Mouse (Mus musculus): ENCODE results near the gene Gm49358.

The Gm49358 gene

DNA sequence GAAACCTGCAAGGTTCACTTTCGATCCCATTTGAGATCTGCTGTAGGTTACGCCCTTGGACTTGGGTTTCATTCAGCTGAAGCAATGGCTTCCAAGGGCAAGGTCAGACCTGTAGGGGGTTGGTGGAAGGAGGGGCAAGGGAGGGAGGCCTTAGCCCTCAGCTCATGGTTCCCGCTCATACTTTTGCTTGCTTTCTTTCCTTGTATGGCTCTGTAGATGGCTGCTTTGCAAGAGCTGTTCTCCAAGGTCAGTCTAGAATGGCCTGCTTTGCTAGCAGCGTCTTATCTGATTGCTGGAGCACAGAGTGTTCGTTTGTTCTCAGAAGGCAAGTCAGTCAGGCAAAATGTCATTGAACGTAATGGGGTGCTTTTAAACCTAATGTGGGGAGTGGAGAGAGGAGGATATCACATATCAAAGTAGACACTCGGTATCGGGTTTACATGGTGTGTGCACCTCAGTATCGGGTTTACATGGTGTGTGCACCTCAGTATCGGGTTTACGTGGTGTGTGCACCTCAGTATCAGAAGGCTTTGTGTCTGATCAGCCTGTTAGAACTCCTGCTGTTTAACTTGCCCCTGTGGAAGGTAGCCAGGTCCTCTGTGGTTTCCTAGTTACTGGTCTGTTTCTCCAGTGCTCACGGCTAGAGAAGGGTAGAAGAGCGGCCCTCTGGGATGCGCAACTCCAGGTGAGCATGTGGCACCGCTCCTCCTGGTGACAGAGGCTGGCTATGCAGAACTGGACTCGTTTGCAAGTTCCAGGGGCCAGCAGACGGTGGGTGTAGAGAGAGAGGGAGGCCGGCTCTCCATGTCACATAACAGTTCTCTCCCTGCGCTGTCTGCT lies 50.7 kb downstream of the Gm49358 start:
- DNase-seq: no peak

DNA sequence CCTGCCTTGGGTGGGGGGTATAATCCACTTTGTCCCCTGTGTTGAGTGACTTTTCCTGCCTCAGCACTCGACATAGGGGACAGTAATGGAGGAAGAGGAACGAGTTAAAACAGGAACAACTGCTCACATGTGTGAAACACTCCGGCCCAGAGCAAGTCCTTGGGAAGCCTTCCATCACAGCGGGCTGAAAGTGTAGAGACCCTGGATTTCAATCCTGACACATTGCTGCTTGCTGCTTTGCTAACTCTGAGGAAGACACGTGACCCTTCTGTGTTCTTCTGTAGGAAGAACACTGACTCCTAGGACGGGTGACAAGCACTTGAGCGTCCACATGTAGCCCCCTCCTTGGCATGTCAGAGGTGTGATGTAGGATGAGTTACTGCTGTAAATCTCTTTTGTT lies 51.4 kb downstream of the Gm49358 start:
- DNase-seq: no peak

DNA sequence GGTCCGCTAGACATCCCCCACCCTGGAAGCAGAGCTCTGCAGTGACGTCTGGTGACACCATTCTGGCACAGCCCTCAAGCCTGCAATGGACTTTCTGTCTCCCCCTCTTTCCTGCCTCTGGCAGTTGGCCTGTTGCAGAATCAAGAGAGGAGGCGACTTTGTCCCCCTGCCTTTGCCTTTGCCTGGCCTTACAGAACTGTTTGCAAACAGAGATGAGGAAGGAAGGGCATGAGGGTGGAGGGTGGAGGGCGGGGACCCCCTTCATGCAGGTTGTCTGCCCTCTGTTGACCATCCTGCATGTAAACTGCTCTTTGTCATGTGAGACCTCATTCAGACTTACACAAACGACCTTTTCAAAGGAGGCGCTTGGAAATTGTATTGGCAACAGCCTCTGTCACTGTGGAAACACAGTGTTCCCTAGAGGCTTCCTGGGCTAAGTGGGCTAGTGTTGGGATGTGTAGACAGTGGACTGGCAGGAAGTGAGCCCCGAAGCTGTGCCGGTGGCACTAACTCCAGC lies 55.9 kb downstream of the Gm49358 start:
- no peak for DNase-seq

DNA sequence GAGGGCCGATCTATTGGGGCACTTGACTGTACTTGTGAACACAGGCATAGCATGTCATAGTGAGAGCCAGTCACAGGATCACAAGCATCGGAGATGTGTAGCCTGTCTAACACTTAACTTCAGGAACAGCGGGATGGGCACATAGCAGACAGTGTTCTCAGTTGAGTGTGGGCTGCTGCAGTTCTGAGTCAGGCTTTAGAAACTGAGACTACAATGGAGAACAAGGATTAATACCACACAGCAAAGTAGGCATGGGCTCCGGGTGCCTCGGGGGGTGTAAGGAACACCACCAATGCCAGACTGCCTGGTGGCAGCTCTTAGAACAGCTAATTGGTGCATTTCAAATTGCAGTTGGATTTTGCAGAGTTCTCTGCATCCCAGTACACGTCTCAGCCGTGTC lies 57.2 kb downstream of the Gm49358 start:
- no peak for DNase-seq

DNA sequence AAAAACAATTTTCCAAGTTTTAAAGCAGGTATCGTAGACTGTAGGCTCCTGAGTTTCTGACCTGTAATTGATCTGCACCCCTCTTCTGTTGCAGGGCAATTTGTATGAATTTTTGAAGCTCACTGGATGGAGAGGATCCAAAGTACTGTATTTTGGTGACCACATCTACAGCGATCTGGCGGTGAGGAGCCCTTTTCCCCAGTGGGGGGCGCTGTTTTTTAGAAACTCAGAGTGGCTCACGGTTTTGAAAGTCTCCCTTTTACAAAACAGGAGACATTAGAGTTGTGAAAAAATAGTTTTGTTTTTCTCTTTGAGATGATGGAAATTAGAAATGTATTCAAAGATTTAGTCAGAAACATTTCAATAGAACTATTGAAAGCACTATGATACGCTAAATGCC lies 60.3 kb downstream of the Gm49358 start:
- DNase-seq: no peak

DNA sequence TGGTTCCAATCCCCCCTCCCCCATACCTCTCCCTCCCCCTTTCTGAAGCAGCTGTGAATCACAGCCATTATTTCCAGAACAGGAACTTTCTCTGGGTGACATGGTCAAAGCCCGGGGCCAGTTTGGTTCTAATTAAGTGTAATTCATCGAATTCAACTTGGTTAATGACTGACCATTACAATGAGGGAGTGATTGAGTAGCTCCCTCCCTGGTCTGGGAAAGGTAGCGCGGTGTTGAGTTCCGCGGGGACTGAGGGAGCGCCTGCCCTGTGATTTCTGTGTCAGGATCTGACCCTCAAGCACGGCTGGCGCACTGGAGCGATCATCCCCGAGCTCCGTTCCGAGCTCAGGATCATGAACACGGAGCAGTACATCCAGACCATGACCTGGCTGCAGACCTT lies 61.1 kb downstream of the Gm49358 start:
- DNase-seq: no peak

DNA sequence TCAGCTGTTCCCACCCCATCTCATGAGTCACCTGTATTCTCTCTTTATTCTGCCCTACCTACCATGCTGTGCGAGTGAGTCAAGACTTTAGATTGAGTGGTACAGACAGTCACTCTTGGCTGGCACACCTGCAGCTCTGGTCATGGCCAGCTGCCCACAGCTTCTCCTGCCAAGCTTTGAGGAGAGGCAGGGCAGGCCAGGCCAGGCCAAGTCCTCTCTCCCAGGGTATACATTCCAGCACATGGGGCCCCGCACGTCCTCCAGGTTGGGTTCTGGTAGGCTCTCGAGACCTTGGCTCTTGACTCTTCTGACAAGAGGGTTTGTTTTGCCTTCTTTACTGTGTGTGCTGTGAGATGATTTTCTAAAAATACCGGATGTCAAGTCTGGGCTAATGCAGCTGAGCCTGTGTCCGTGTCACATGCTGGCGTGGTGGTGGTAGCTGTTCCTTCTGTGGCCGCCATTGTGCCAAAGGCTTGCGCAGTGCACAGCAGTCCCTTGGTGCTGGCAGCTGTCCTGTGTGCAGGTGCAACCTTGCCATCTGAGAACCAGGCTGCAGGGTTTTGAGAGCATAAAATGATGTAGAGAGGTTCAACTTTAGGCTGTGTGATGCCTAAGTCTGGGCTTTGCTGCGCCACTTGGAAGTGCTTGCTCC lies 62.2 kb downstream of the Gm49358 start:
- no peak for DNase-seq

DNA sequence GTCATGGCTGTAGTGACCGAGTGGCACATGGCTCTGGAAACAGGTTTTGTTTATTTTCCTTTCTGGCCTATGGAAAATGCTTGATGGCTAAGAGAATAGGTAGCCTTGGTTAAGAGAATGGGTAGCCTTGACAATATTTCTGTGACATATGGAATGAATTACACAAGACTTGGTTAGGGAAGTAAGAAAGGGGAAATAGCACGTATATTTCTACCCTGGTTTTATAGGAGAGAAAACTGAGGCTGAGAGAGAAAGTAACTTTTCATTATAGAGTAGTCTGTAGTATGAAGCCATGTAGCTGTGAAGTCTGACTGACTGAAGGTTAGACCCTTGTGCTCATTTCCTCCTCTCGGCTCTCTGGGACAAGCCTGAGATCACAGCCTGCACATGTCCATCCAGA lies 63.2 kb downstream of the Gm49358 start:
- DNase-seq: no peak

DNA sequence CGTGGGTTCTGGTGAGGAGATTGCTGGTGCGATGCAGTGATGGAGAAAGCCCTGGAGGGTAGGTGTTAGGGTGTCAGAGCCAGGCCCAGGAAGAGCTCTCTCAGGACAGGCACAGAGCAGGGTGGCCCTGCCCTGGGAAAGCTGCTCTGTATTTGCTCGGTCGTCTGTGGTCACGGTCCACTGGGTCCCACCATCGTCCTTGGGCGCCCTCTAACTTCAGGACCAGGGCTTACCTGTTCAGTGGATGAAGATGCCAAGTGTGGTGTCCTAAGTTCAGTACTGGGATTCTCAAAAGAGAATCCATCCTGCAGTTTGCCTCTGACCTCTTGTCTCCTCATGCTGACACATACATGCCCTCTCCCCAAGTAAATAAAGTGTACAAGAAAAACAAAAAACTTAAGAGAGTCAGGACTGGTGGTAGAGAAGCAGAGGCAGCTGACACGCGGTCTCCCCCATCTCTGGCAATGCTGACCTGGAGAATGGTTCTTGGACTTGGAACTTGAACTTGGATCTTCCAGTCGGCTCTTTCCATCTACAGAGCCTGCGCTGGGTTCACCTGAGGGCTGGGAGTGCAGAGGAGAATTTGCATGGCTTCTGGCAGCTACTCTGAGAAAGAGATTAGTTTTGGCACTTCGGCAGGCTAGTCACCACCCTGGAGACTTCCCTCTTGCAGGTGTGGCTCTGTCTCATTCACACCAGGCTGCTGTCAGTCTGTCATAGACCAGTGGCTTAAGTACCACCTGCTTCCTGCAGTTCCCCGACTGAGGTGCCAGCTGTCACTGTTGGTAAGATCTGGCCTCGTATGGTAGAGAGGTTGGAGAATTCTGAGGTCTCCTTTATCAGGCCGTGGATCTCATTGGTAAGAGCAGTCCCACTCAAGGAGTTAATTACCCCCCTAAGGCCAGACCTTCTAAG lies 64.7 kb downstream of the Gm49358 start:
- peak; percentile 25 for DNase-seq

DNA sequence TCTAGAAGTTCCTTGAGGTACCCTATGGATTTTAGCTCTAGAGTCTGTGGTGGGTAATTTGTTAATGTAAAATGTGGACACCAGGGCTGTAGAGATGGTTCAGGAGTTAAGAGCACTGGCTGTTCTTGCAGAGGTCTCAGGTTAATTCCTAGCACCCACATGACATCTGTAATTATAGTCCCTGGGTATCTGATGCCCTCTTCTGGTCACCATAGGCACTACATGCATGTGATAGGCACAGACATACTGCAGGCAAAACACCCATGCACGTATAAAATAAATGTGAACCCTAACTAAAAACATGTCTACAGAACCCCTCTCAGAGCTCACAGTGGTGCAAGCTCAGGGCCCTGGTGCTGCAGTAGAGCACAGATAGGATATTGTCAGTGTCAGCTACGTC lies 65.7 kb downstream of the Gm49358 start:
- no peak for DNase-seq

DNA sequence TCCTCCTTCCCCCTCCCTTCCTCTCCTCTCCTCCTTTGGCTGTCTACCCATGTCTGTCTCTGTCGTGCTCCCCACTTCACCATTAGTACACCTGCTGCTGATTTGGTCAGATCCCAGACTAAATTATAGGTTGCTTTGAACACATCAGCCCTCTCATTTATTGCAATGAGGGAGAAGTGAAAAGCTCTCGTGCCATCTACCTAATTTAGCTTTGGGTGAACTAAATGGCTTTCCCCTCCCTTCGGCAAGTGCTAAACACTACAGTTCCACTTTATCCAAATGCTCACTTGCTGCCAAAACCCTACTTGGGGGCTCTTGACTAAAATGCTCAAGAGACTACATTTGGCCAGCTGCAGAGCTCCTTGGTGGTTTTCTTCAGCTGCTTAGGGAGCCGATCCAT lies 73.0 kb downstream of the Gm49358 start:
- no peak for DNase-seq

DNA sequence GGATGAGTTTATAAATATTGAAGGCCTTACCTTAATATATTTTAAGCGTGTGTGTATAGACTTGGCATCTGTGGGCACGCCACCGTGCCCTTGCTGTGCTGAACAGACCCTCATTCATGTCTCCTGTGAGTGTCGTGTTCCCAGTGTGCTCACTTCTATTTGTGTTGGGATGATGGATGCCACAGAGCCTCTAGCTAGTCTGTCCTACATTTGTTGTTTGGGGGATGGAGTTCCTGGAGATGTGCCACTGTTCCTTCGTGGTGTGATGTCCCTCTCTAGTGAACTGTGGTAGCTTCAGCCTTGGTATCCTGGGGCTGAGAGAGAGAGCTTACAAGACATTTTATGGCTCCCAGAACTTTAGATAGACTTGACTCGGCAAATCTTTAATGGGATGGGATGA lies 75.1 kb downstream of the Gm49358 start:
- no peak for DNase-seq

DNA sequence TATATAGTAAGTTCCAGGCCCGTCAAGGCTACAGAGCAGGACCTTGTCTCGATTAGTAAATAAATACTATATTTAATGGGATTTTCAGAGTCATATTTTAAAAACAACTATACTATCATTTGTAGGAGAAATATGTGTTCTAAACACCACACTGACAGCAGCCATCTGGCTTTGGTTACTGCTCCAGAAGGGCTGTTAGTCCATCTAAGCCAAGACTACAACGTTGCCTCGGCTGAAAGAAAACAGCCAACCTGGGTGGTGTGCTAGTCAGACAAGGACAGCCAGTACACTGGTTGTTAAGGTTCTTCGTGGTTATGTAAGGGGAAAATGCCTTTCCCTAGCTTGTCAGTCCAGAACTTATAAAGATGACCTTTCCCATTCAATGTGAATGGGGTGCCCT lies 78.9 kb downstream of the Gm49358 start:
- no peak for DNase-seq

DNA sequence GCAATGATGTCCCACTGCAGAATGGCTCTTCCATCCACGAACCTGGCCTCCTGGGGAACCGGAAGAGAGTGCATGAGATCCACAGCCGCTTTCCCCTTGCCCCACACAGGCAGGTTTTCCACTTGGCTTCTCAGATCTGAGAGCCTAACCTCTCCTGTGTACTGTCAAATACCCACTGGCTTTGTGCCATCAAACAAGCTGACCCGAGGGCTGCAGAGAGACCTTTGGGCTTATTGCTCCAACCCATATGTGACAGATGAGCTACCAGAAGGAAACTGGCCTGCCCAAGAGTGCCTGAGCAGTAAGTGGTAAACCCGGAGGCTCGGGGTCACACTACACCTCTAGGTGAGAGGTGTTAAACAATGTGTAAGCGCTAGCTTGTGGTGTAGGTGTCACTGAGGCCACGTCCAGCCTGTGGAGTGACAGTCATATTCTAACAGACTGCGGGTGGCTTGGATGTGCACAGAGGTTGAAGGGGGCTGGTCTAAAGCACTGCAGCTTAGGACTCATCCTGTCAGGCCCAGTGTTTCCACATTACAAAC lies 83.2 kb downstream of the Gm49358 start:
- no peak for DNase-seq

DNA sequence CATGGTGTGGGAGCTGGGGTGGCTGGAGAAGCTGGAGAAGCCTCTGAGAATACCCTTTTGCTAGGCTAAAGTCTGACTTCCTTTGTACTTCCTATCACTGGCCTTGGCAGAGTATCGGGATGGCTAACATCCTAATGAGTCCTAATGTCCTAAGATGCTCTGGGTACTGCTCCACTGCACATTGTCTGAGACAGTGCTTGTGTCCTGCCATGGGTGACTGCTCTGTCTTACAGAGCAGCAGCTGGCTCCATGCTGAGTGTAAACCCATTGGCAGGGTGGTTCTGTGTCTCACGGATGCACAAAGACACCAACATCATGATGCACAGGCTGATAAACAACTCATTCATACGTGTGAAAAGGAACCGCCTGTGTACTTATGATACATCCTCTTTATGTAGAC lies 85.3 kb downstream of the Gm49358 start:
- no peak for DNase-seq

DNA sequence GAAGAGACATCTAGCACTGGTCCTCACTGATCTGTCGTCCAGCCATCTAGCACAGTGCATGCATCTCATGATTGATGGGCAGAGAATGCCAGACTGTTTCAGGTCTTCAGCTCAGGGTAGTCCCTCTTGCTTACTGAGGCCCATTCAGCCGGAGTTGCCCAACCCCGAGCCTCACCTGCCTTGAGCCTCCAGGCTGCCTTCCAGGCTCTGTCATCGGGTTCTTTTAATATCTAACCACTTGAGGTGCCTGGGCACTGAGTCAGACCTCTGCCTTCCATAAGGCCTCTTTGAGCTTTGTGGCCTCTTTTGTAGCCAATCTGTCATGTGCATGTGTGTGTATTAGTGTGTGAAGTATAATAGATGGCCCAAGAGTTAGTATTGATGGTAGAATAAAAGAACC lies 85.7 kb downstream of the Gm49358 start:
- DNase-seq: no peak

DNA sequence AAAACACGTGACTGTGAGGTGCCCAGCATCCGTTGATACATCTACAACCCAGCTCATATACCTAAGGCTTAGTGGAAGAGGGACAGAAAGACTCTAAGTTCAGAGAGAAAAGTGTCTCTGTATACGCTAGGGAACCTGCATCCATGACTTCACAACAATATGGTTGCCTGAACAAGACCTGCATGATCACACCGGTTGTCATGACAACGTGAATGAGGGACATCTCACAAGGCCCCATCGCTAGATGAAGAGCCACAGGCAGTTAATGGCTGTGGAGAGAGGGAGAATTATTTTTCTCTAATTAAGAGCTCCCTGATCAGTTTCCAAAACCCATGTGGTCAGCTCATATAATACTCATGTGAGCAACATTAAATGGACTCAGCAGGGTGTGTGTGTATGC lies 88.4 kb downstream of the Gm49358 start:
- no peak for DNase-seq

DNA sequence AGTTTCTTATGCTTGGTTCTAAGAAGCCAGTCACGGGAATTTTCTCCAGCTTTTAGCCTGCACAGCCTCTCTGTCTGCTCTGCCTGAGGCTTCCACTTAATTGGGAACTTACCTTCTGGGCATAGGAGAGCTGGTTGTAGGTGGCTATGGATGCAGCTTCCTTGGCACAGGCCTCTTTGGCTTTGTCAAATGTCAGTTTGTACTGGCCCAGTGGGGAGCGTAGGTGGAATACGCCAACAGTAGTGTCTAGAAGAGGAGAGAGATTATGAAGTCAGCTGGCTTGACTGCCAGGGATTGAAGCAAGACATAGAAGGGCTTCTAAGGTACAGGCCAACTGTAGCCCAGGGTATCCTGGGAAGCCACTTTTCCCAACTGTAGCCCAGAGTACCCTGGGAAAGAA lies 89.7 kb downstream of the Gm49358 start:
- no peak for DNase-seq

DNA sequence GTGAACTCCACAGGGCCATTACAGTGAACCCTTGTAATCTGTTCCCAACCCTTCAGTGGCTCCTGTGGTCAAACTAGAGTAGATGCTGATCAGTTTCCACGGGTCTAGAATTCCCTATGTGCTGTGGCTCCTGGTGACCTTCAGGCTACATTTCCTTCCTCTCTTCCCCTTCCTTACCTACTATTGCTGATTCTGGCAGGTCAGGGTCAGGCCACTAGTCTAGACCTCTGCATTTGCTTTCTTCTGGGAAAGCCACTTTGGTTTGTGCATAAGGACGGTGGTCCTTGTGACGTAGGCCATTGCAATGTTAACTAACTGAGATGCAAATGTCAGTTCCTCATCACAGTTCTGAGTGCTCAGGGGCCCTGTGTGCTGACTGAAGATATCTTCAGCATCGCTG lies 96.6 kb downstream of the Gm49358 start:
- DNase-seq: no peak

DNA sequence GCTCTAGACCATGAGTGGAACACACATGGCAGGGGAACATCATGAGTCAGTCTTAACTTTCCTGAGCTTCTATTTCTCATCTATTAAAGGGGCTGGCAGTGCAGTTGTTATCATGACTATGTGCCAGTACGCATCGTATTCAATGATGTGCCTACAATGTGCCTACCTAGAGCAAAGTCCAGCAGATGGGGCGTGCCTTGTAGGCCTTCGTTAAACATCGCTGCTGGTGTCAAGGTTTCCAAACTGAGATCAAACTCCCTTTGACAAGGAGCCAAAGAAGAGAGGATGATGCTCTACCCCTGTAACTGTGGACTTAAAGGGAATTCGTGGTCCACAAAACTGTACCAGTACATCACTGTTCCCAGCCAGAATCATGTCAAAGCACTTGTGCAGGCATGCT lies 98.7 kb downstream of the Gm49358 start:
- DNase-seq: no peak

DNA sequence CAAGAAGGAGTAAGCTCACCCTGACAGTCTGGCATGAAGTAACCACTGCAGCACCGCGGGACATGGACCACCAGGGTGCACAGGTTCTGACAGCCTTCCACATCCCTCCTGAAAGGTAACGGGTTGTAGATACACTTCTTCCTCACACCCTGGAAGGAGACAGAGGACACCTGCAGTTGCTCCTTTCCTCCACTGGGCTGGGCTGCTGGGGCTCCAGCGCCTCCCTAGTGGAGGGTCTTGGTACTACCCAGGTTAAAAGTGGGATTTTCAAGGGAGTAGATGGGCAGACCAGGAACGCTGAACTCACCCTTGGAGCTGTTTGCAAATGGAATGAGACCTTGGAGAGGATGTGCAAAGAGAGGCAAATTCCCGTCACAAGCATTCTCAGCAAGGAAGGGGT lies 99.7 kb downstream of the Gm49358 start:
- DNase-seq: no peak

DNA sequence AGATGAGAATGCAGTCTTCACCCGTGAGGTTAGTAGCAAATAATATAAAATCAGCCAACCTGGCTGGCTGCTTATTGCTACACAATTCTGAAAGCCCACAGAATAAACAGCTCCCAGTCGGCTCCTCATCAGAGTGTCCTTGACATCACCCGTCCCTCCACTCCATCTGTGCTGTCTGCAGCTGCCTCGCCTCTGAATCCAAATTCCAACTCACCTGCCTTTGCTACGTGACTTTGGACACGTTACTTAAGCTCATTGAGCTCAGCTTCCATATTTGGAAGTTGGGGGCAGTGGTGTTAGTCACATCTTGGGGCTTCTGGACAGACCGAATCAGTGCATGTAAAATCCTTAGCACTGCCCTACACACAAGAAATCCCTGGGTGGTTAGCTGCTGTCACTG lies 108.3 kb downstream of the Gm49358 start:
- DNase-seq: no peak

DNA sequence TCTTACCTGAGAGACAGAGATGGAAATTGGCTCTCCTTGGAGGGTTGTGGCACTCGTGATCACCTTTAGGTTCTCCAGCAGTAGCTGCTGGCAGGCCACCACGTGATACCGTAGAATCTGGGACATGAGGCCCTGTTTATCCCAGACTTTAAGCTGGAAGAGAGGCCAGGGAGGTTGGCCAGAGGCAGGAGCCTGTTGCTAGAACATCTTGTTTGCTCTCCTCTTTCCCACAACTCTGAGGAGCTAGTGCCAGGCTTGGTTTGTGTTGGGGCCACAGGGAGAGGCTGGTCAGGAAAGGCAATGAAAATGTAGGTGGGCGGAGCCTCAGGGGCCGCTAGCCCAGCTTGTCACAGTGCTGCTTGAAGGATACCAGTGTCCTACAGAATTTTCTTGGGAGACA lies 108.8 kb downstream of the Gm49358 start:
- no peak for DNase-seq

Data from thymus, postnatal 14 days (tissue).